Mouse (Mus musculus): ENCODE measurements around the gene Psen1. TPM values are rescaled to one million over a fixed set of nuclear protein-coding genes. Genes with fewer than 3 reads are reported as not detected.

Psen1 gene
- polyA plus RNA-seq, 1 experiment = 53.0 TPM

- no peak for DNase-seq (ENCODE audit: low read depth)
- TF ChIP-seq POLR2A (IDR thresholded peaks at IDR 0.05; ENCODE audit: borderline replicate concordance, extremely low read depth, insufficient read depth, insufficient read length, poor library complexity, severe bottlenecking) (no peak), CTCF (IDR thresholded peaks at IDR 0.05; ENCODE audit: borderline replicate concordance, extremely low read depth, insufficient read depth, insufficient read length) (no peak)
Observed at GRCm38 (mm10) chr12:83726510-83727308, 38.8 kb downstream of the Psen1 start.

GRCm38 (mm10) chr12:83732225-83732624 lies 44.3 kb downstream of the Psen1 start:
- no peak for DNase-seq (ENCODE audit: low read depth)
- TF ChIP-seq POLR2A (IDR thresholded peaks at IDR 0.05; ENCODE audit: borderline replicate concordance, extremely low read depth, insufficient read depth, insufficient read length, poor library complexity, severe bottlenecking) (no peak), CTCF (IDR thresholded peaks at IDR 0.05; ENCODE audit: borderline replicate concordance, extremely low read depth, insufficient read depth, insufficient read length) (no peak)

GRCm38 (mm10) chr12:83734047-83734446 lies 46.1 kb downstream of the Psen1 start:
- DNase-seq (ENCODE audit: low read depth) = no peak

GRCm38 (mm10) chr12:83736236-83736635 lies 48.3 kb downstream of the Psen1 start:
- no peak for TF ChIP-seq CTCF (IDR thresholded peaks at IDR 0.05; ENCODE audit: borderline replicate concordance, extremely low read depth, insufficient read depth, insufficient read length)
- no peak for TF ChIP-seq POLR2A (IDR thresholded peaks at IDR 0.05; ENCODE audit: borderline replicate concordance, extremely low read depth, insufficient read depth, insufficient read length, poor library complexity, severe bottlenecking)
- no peak for DNase-seq (ENCODE audit: low read depth)

More at GRCm38 (mm10) chr12:83734047-83734446, 46.1 kb downstream of the Psen1 start:
- no peak for TF ChIP-seq CTCF (IDR thresholded peaks at IDR 0.05; ENCODE audit: borderline replicate concordance, extremely low read depth, insufficient read depth, insufficient read length)
- TF ChIP-seq POLR2A (IDR thresholded peaks at IDR 0.05; ENCODE audit: borderline replicate concordance, extremely low read depth, insufficient read depth, insufficient read length, poor library complexity, severe bottlenecking) = no peak

GRCm38 (mm10) chr12:83738651-83739050 lies 50.7 kb downstream of the Psen1 start:
- TF ChIP-seq CTCF (IDR thresholded peaks at IDR 0.05; ENCODE audit: borderline replicate concordance, extremely low read depth, insufficient read depth, insufficient read length) (no peak), POLR2A (IDR thresholded peaks at IDR 0.05; ENCODE audit: borderline replicate concordance, extremely low read depth, insufficient read depth, insufficient read length, poor library complexity, severe bottlenecking) (no peak)

GRCm38 (mm10) chr12:83741722-83742121 lies 53.8 kb downstream of the Psen1 start:
- no peak for TF ChIP-seq POLR2A (IDR thresholded peaks at IDR 0.05; ENCODE audit: borderline replicate concordance, extremely low read depth, insufficient read depth, insufficient read length, poor library complexity, severe bottlenecking)
- no peak for TF ChIP-seq CTCF (IDR thresholded peaks at IDR 0.05; ENCODE audit: borderline replicate concordance, extremely low read depth, insufficient read depth, insufficient read length)
- DNase-seq (ENCODE audit: low read depth) = no peak

More at GRCm38 (mm10) chr12:83738651-83739050, 50.7 kb downstream of the Psen1 start:
- DNase-seq (ENCODE audit: low read depth) = no peak

GRCm38 (mm10) chr12:83742834-83743233 lies 54.9 kb downstream of the Psen1 start:
- TF ChIP-seq POLR2A (IDR thresholded peaks at IDR 0.05; ENCODE audit: borderline replicate concordance, extremely low read depth, insufficient read depth, insufficient read length, poor library complexity, severe bottlenecking) = no peak
- TF ChIP-seq CTCF (IDR thresholded peaks at IDR 0.05; ENCODE audit: borderline replicate concordance, extremely low read depth, insufficient read depth, insufficient read length) = no peak

GRCm38 (mm10) chr12:83743712-83744111 lies 55.8 kb downstream of the Psen1 start:
- TF ChIP-seq CTCF (IDR thresholded peaks at IDR 0.05; ENCODE audit: borderline replicate concordance, extremely low read depth, insufficient read depth, insufficient read length) (no peak), POLR2A (IDR thresholded peaks at IDR 0.05; ENCODE audit: borderline replicate concordance, extremely low read depth, insufficient read depth, insufficient read length, poor library complexity, severe bottlenecking) (no peak)
- DNase-seq (ENCODE audit: low read depth) = no peak

More at GRCm38 (mm10) chr12:83742834-83743233, 54.9 kb downstream of the Psen1 start:
- DNase-seq (ENCODE audit: low read depth) = no peak

GRCm38 (mm10) chr12:83749186-83749585 lies 61.2 kb downstream of the Psen1 start:
- no peak for TF ChIP-seq CTCF (IDR thresholded peaks at IDR 0.05; ENCODE audit: borderline replicate concordance, extremely low read depth, insufficient read depth, insufficient read length)
- TF ChIP-seq POLR2A (IDR thresholded peaks at IDR 0.05; ENCODE audit: borderline replicate concordance, extremely low read depth, insufficient read depth, insufficient read length, poor library complexity, severe bottlenecking) = no peak
- DNase-seq (ENCODE audit: low read depth) = no peak

- TF ChIP-seq POLR2A (IDR thresholded peaks at IDR 0.05; ENCODE audit: borderline replicate concordance, extremely low read depth, insufficient read depth, insufficient read length, poor library complexity, severe bottlenecking) (no peak), CTCF (IDR thresholded peaks at IDR 0.05; ENCODE audit: borderline replicate concordance, extremely low read depth, insufficient read depth, insufficient read length) (no peak)
- DNase-seq (ENCODE audit: low read depth) = peak; percentile 23
Observed at GRCm38 (mm10) chr12:83752495-83752894, 64.5 kb downstream of the Psen1 start.

GRCm38 (mm10) chr12:83758735-83759134 lies 70.8 kb downstream of the Psen1 start:
- TF ChIP-seq CTCF (IDR thresholded peaks at IDR 0.05; ENCODE audit: borderline replicate concordance, extremely low read depth, insufficient read depth, insufficient read length) (no peak), POLR2A (IDR thresholded peaks at IDR 0.05; ENCODE audit: borderline replicate concordance, extremely low read depth, insufficient read depth, insufficient read length, poor library complexity, severe bottlenecking) (no peak)
- no peak for DNase-seq (ENCODE audit: low read depth)

GRCm38 (mm10) chr12:83760201-83760600 lies 72.2 kb downstream of the Psen1 start:
- no peak for TF ChIP-seq CTCF (IDR thresholded peaks at IDR 0.05; ENCODE audit: borderline replicate concordance, extremely low read depth, insufficient read depth, insufficient read length)
- TF ChIP-seq POLR2A (IDR thresholded peaks at IDR 0.05; ENCODE audit: borderline replicate concordance, extremely low read depth, insufficient read depth, insufficient read length, poor library complexity, severe bottlenecking) = no peak
- no peak for DNase-seq (ENCODE audit: low read depth)
